Mouse (Mus musculus) forebrain, postnatal 0 days (tissue): Measurements from ENCODE around the gene Glb1l2. TPM values are rescaled to one million over a fixed set of nuclear protein-coding genes. Genes with fewer than 3 reads are reported as not detected.

ENCODE experiments used
- ATAC-seq: fragments of 200-750 bp; cut with Nextera tagmentation; 2 replicates; pipeline ENCODE4 v1.8.0; 2017; ENCODE audit warnings: mild to moderate bottlenecking, moderate library complexity
- DNase-seq: peaks from one replicate; pipeline ENCODE4 v3.0.0-alpha.2; 2015
- H3K27ac ChIP-seq: fragments of 300-500 bp; sonication (generic); 2 replicates; pipeline ENCODE4 v1.5.1; 2014; ENCODE audit warnings: low read depth, mild to moderate bottlenecking, antibody characterized with exemption, low read length, moderate library complexity, mixed read lengths
- H3K27me3 ChIP-seq: fragments of 300-500 bp; sonication (generic); 2 replicates; pipeline ENCODE4 v1.6.1; 2014; ENCODE audit warnings: mild to moderate bottlenecking, low read length, mixed read lengths; ENCODE audit not compliant: insufficient read depth
- H3K36me3 ChIP-seq: fragments of 300-500 bp; sonication (generic); 2 replicates; pipeline ENCODE4 v1.6.1; 2014; ENCODE audit warnings: mild to moderate bottlenecking, moderate library complexity; ENCODE audit not compliant: insufficient read depth
- H3K4me1 ChIP-seq: fragments of 300-500 bp; sonication (generic); 2 replicates; pipeline ENCODE4 v1.6.1; 2014; ENCODE audit warnings: antibody characterized with exemption; ENCODE audit not compliant: insufficient read depth
- H3K4me2 ChIP-seq: fragments of 300-500 bp; sonication (generic); 2 replicates; pipeline ENCODE4 v1.6.1; 2014; ENCODE audit warnings: low read depth, mild to moderate bottlenecking, moderate library complexity
- H3K4me3 ChIP-seq: fragments of 300-500 bp; sonication (generic); 2 replicates; pipeline ENCODE4 v1.5.1; 2014; ENCODE audit warnings: low read depth, low read length, mixed read lengths
- H3K9ac ChIP-seq: fragments of 300-500 bp; sonication (generic); 2 replicates; pipeline ENCODE4 v1.6.1; 2014; ENCODE audit warnings: mild to moderate bottlenecking
- H3K9me3 ChIP-seq: fragments of 300-500 bp; sonication (generic); 2 replicates; pipeline ENCODE4 v1.6.1; 2016; ENCODE audit warnings: low read length
- CTCF ChIP-seq: sonication (generic); IDR thresholded peaks from 2 replicates; pipeline ENCODE4 v1.5.1; 2016; ENCODE audit warnings: antibody characterized with exemption, control low read depth, low read depth
- WGBS: fragments of 180-500 bp; shearing (Covaris S2); extraction: QIAGEN DNeasy Blood & Tissue Kit; methylation state at CpG from one replicate; pipeline ENCODE4 v1.1.7; 2014; 5-methylcytosine and 5-hydroxymethylcytosine counted together
- polyA plus RNA-seq: library from polyadenylated mRNA; unstranded; fragments of >200 nt; fragmentation: Nextera tagmentation; extraction: Ambion mirVana; gene quantifications from 2 replicates; pipeline ENCODE4 v1.2.1, GENCODE M21; 2015
- total RNA-seq: library from RNA; depleted of rRNA; stranded (reverse); fragments of >200 nt; gene quantifications from 2 replicates; pipeline ENCODE4 v1.2.3, GENCODE M21; 2014; rRNA removed

Gene Glb1l2
- total and polyA plus RNA-seq, 2 experiments from 2014 or later = 1.9 to 2.9 TPM

DNA sequence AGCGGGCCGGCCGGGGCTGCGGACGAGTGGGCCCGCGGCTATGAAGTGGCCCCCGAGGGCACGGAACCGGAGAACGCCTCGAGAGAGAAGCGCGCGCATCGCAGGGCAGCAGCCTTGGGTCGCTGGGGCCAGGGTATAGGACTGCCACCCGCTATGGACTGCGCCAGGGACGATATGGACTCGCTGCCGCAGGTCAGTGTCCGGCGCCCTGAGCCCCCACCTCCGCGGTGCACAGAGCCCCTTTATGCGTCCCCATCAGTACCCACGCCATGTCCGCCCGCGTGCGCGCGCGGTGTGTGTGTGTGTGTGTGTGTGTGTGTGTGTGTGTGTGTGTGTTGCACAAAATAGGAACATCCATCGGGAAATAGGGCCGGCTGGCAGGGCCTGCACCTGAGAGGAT, 72.3 kb downstream of the Glb1l2 start:
- peak overlapping the region; percentile 93 for H3K27ac ChIP-seq
- under 1% methylated on average over 33 of the region's 37 CpGs for WGBS
- peak; percentile 53 for ATAC-seq
- H3K27me3 ChIP-seq = no peaks in the 10 kb centered on the region
- no peaks in the 10 kb centered on the region for H3K36me3 ChIP-seq
- peak overlapping the region; percentile 96 for H3K4me3 ChIP-seq
- DNase-seq = peak; percentile 68
- H3K4me1 ChIP-seq = peaks cover 29% of the 10 kb centered on the region
- no peaks in the 10 kb centered on the region for H3K9me3 ChIP-seq
- peak overlapping the region; percentile 94 for H3K9ac ChIP-seq
- no peak for TF ChIP-seq CTCF
- peak overlapping the region; percentile 85 for H3K4me2 ChIP-seq

DNA sequence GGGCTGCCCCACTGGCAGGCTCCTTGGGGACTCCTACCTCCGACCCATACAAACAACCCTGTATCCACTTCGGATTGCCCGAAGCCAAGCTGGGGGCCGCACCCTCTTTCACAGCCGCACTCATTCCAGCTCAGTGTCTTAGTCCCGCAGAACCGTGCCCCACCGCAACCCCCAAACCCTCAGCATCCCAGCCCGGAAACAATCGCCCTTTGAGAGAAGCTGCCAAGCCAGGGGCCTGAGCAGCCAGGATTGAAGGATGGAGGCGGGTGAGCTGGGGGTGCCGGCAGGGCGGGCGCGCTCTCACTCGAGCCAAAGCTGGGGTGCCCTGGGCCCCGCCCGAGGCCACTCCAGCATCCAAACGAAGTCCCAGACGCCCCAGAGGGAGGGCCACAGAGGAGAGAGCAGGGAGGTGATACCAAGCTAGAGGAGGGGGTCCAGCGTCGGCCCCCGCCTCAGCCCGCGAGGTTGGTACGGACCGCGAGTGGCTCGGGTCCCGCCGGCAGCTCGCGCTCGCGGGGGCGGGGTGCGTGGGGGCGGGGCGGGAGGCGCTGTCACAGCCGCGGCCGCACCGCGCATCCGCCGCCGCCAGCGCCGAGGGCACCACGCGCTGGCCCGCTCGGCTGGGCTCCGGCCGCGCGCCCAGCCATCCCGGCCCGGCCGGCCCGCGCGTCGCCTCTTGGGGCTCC, 72.9 kb downstream of the Glb1l2 start, which contains the start of gene B3gat1:
Gene B3gat1, plus strand, starts transcription at position 523 of the 686 bp plus-strand sequence.
- H3K4me2 ChIP-seq = peak within 1 kb of the TSS; percentile 85
- peak; percentile 91 for ATAC-seq

DNA sequence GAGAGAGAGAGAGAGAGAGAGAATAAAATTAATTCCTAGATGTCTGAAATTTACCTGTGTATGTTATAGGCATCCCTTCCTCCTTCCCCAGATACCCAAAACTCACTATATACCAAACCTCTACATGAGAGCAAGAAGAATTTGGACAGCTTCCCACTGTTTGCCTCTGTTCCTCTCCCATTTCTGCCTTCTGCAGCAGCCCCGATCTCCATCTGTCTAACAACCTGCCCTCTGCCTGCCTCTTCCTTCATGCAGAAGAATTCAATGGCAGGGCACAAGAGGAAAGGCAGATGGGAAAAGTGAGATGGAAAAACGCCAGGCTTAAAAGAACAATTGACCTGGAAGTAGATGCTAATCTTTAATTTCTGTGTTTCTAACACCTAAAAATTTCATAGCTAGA, 77.7 kb downstream of the Glb1l2 start:
- Histone ChIP-seq H3K9me3 (no peaks in the 10 kb centered on the region), H3K27ac (no peak overlapping the region), H3K36me3 (no peaks in the 10 kb centered on the region), H3K4me1 (0 out of 2 replicates have a peak, but pooled peaks cover 5% of the 10 kb centered on the region), H3K4me3 (no peak overlapping the region), H3K27me3 (no peaks in the 10 kb centered on the region; the same call in 1 of the 2 replicates), H3K4me2 (no peak overlapping the region), H3K9ac (no peak overlapping the region)
- ATAC-seq (no peak), DNase-seq (peak; percentile 21)
- 56% methylated on average over 2 of the region's 2 CpGs for WGBS
- TF ChIP-seq CTCF = no peak

More for the DNA sequence above, 72.9 kb downstream of the Glb1l2 start, which contains the start of gene B3gat1:
- Histone ChIP-seq H3K4me3 (peak within 1 kb of the TSS; percentile 96), H3K9me3 (no peaks in the 10 kb centered on the region), H3K27me3 (no peaks in the 10 kb centered on the region), H3K9ac (peak within 1 kb of the TSS; percentile 94), H3K27ac (peak within 1 kb of the TSS; percentile 93), H3K4me1 (peaks cover 29% of the 10 kb centered on the region), H3K36me3 (no peaks in the 10 kb centered on the region)
- TF ChIP-seq CTCF = no peak
- WGBS = under 1% methylated on average over 42 of the region's 65 CpGs
- peak; percentile 89 for DNase-seq

DNA sequence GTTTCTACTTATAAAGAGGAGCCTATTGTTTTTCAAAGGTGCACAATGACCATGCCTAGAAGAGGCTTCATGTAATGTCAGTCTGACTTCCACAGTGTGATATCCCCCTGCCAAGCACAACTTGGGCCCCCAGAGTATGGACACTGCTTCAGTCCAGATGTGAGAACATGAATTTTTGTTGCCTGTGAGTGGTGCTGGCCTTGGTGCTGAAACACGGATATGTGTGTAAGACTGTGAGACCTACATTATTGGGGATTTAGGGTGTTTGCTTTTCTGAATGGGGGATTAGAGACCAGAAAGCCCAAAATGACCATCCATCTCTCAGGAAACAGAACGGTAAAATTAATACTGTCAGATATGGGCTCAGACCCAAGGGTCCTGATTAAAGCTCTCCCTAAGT, 78.8 kb downstream of the Glb1l2 start:
- no peak for DNase-seq
- Histone ChIP-seq H3K9me3 (no peaks in the 10 kb centered on the region), H3K4me3 (no peak overlapping the region), H3K9ac (no peak overlapping the region), H3K27me3 (no peaks in the 10 kb centered on the region; the same call in 1 of the 2 replicates), H3K4me1 (0 out of 2 replicates have a peak, but pooled peaks cover 5% of the 10 kb centered on the region), H3K36me3 (no peaks in the 10 kb centered on the region), H3K4me2 (no peak overlapping the region), H3K27ac (no peak overlapping the region)
- WGBS = 61% methylated on average over 2 of the region's 2 CpGs
- no peak for TF ChIP-seq CTCF
- no peak for ATAC-seq

DNA sequence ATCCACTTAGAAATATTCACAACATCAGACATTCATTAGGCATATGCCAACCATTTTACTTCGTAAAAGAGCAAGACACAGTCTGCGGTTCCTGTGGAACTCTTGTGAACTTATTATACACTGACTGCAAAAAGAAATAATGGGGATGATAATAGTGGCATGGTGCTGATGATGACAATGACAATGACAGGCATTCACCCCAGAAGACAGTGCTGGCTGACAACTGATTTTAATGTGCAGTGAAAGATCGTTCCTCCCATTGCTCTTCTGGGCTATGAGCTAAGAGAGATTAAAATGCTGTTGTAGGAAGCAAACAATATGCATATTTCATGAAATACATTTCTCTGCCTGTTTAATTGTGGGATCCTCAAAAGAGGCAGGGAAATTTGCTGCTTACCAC, 80.6 kb downstream of the Glb1l2 start:
- Histone ChIP-seq H3K4me1 (0 out of 2 replicates have a peak, but pooled peaks cover 5% of the 10 kb centered on the region), H3K9ac (no peak overlapping the region), H3K36me3 (no peaks in the 10 kb centered on the region), H3K27me3 (no peaks in the 10 kb centered on the region; the same call in 1 of the 2 replicates), H3K9me3 (no peaks in the 10 kb centered on the region), H3K4me2 (no peak overlapping the region), H3K27ac (no peak overlapping the region), H3K4me3 (no peak overlapping the region)
- no peak for TF ChIP-seq CTCF
- WGBS = 47% methylated on average over 3 of the region's 3 CpGs
- ATAC-seq (peak; percentile 82), DNase-seq (peak; percentile 20)

DNA sequence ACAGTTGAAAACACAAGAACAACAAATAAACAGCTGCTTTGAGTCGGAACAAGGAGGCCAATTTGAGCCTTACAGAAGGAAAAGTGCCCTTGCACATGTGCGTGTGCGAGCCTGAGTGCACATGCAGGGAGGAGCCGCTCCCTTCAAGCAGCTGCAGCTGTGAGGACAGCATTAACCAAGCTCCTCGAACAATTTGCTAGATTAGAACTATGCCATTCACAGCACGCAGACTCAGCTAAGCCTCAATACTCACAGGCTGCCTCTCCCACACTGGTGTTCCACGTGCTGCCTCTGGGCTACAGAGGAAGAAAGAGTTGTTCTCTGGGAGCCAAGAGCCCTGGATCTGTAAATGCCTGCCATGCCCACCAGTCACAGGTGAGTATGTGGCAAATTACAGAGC, 84.5 kb downstream of the Glb1l2 start:
- no peak for TF ChIP-seq CTCF
- 42% methylated on average over 7 of the region's 7 CpGs for WGBS
- Histone ChIP-seq H3K4me2 (no peak overlapping the region), H3K9ac (no peak overlapping the region), H3K4me1 (0 out of 2 replicates have a peak, but pooled peaks cover 5% of the 10 kb centered on the region), H3K36me3 (no peaks in the 10 kb centered on the region), H3K27me3 (no peaks in the 10 kb centered on the region), H3K27ac (no peak overlapping the region), H3K9me3 (no peaks in the 10 kb centered on the region), H3K4me3 (no peak overlapping the region)
- DNase-seq = peak; percentile 67
- peak; percentile 90 for ATAC-seq

DNA sequence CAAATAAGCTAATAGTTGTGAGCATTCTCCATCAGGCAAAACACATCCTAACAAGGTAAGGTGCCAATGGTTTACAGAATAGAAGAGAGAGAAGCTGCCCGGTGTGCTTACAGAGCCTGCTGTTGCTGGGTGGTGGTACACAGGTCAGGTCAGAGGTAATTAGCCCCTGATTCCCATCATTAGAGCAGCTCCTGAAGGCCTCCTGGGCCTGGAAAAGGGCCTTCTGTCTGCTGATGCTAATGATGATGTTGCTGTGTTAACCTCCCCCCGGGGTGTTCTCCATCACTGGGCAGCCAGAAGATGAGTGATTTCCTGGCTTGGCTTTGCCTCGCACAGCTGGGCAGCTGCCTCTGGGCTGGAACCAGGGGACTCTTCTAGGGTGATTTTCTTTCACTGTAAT, 87.9 kb downstream of the Glb1l2 start:
- Histone ChIP-seq H3K9ac (no peak overlapping the region), H3K4me3 (no peak overlapping the region), H3K4me1 (no peaks in the 10 kb centered on the region), H3K27ac (no peak overlapping the region), H3K36me3 (no peaks in the 10 kb centered on the region), H3K9me3 (no peaks in the 10 kb centered on the region), H3K4me2 (no peak overlapping the region), H3K27me3 (no peaks in the 10 kb centered on the region)
- ATAC-seq (no peak), DNase-seq (no peak)
- WGBS = 26% methylated on average over 3 of the region's 3 CpGs
- TF ChIP-seq CTCF = no peak

Other genes with a start within 250 kb of the Glb1l2 start
- 141 and 149 TPM in 2 replicates for gene B3gat1, start 72.7 kb downstream of the Glb1l2 start, total RNA-seq
- gene B3gat1, start 72.7 kb downstream of the Glb1l2 start, polyA plus RNA-seq = 40.0 and 42.0 TPM in 2 replicates
- gene Glb1l3, start 54.4 kb upstream of the Glb1l2 start, total RNA-seq = 0.23 TPM in 1 of 2 replicates, not detected in the other
- 0.14 TPM in 1 of 2 replicates, not detected in the other for gene Glb1l3, start 54.4 kb upstream of the Glb1l2 start, polyA plus RNA-seq
- 0.33 TPM in 1 of 2 replicates, not detected in the other for gene Gm1110, start 116.6 kb upstream of the Glb1l2 start, total RNA-seq
- 0.43 and 0.90 TPM in 2 replicates for gene Gm1110, start 116.6 kb upstream of the Glb1l2 start, polyA plus RNA-seq
- 24.0 and 27.1 TPM in 2 replicates for gene Acad8, start 193.1 kb upstream of the Glb1l2 start, total RNA-seq
- gene Acad8, start 193.1 kb upstream of the Glb1l2 start, polyA plus RNA-seq = 21.9 and 24.7 TPM in 2 replicates
- 83.2 and 108 TPM in 2 replicates for gene Thyn1, start 193.2 kb upstream of the Glb1l2 start, total RNA-seq
- 181 and 209 TPM in 2 replicates for gene Thyn1, start 193.2 kb upstream of the Glb1l2 start, polyA plus RNA-seq
- gene Vps26b, start 223.6 kb upstream of the Glb1l2 start, total RNA-seq = 160 and 161 TPM in 2 replicates
- gene Vps26b, start 223.6 kb upstream of the Glb1l2 start, polyA plus RNA-seq = 76.1 and 86.1 TPM in 2 replicates
- gene Ncapd3, start 223.7 kb upstream of the Glb1l2 start, total RNA-seq = 19.8 and 23.1 TPM in 2 replicates
- 3.6 and 6.2 TPM in 2 replicates for gene Ncapd3, start 223.7 kb upstream of the Glb1l2 start, polyA plus RNA-seq